Mouse (Mus musculus): ENCODE results near the gene Umodl1. TPM values are rescaled to one million over a fixed set of nuclear protein-coding genes. Genes with fewer than 3 reads are reported as not detected.

Gene Umodl1
- polyA plus RNA-seq, 1 experiment from 2014 or later: not detected

Small RNAs within 50 kb of the gene (microRNA-seq; reads per million reads assigned to microRNA genes)
- not detected for gene Gm24026

Other genes starting within 250 kb of the Umodl1 start
- 0.85 and 0.96 TPM in 2 replicates for gene Glp1r, start 52.8 kb upstream of the Umodl1 start, polyA plus RNA-seq (2014; fragmentation: Nextera tagmentation; extraction: Ambion mirVana)
- gene Abcg1, start 103.0 kb downstream of the Umodl1 start, polyA plus RNA-seq (2014; fragmentation: Nextera tagmentation; extraction: Ambion mirVana): 19.3 and 21.1 TPM in 2 replicates
- 2.9 and 4.5 TPM in 2 replicates for gene Tff3, start 175.0 kb downstream of the Umodl1 start, polyA plus RNA-seq (2014; fragmentation: Nextera tagmentation; extraction: Ambion mirVana)
- gene Tff2, start 189.6 kb downstream of the Umodl1 start, polyA plus RNA-seq (2014; fragmentation: Nextera tagmentation; extraction: Ambion mirVana): not detected in 2 replicates
- gene Tff1, start 210.6 kb downstream of the Umodl1 start, polyA plus RNA-seq (2014; fragmentation: Nextera tagmentation; extraction: Ambion mirVana): not detected in 2 replicates
- 0.11 TPM in 1 of 2 replicates, not detected in the other for gene Tmprss3, start 244.3 kb downstream of the Umodl1 start, polyA plus RNA-seq (2014; fragmentation: Nextera tagmentation; extraction: Ambion mirVana)

All from hindbrain, embryonic 14.5 days (tissue).